Mouse (Mus musculus) liver, embryonic 14.5 days (tissue): ENCODE data around the gene Cpeb4.

Experiments used
- CTCF ChIP-seq: IDR thresholded peaks from 2 replicates; pipeline ENCODE4 v1.5.1; 2016; ENCODE audit warnings: antibody characterized with exemption, low read depth, control low read depth
- EP300 ChIP-seq: IDR thresholded peaks from 2 replicates; pipeline ENCODE4 v1.6.1; 2016; ENCODE audit warnings: antibody characterized with exemption, low read depth

DNA sequence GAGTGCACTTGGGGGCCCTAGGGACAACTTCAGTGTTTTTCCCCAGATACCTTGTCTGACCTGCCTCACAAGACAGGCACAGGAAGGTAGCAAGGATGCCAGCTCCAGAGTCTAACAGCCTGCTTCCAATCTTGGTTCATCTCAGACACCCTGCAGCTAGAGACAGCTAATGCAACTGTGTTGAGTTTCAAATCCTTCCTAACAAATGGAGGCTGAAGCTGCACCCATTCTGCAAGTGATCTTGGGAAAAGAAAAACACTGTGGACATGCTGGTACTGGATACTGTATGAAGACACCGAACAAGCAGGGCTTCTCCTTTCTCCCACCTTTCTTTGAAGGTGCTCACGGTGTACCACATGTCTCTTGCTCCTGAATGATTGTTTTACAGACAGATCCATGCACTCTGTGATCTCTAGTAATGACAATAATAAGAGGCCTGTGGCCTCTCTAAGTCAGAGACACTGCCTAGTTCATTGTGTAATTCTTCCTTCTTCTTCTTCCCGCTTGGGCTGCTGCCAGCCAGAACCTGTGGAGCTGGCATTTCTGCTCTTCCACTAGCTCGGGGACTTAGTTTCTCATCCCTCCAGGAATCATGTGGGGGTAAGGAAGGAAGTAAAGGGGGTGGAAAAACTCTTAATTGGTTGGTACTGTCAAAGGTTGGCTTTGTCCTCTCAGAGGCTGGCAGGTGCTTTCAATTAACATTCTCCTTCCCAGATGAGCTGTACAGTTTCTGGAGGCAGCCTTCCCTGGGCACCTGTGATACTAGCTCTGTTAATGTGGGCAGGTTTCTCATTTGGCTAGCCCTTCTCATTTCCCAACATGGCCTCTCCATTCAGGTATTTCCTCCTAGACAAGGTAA, 20.1 kb upstream of the Cpeb4 start:
- no peak for TF ChIP-seq CTCF
- TF ChIP-seq EP300: no peak
